Mouse (Mus musculus) midbrain, embryonic 11.5 days (tissue): ENCODE measurements at regions not wholly inside any gene's neighbourhood (a gene's known extent, or its start where the extent isn't known, plus 50 kb on each side); places are given as distances from the start of the nearest gene placed in this dataset.

Experiments used
- ATAC-seq: fragments of 200-750 bp; cut with Nextera tagmentation; 2 replicates; pipeline ENCODE4 v1.8.0; 2017; ENCODE audit warnings: moderate TSS enrichment, moderate library complexity; ENCODE audit not compliant: low FRiP score
- DNase-seq: peaks from one replicate; pipeline ENCODE4 v3.0.0; 2015; ENCODE audit warnings: low spot score; ENCODE audit errors: missing footprints
- H3K27ac ChIP-seq: fragments of 300-500 bp; sonication (generic); 2 replicates; pipeline ENCODE4 v1.5.1; 2014; ENCODE audit warnings: low read depth, low read length
- H3K27me3 ChIP-seq: fragments of 300-500 bp; sonication (generic); 2 replicates; pipeline ENCODE4 v1.6.1; 2014; ENCODE audit warnings: mild to moderate bottlenecking, low read length, moderate library complexity, mixed read lengths; ENCODE audit not compliant: control insufficient read depth, insufficient read depth
- H3K36me3 ChIP-seq: fragments of 300-500 bp; sonication (generic); 2 replicates; pipeline ENCODE4 v1.6.1; 2014; ENCODE audit warnings: mild to moderate bottlenecking, low read length, moderate library complexity, mixed read lengths; ENCODE audit not compliant: control insufficient read depth, insufficient read depth
- H3K4me1 ChIP-seq: fragments of 300-500 bp; sonication (generic); 2 replicates; pipeline ENCODE4 v1.6.1; 2014; ENCODE audit warnings: low read length; ENCODE audit not compliant: control insufficient read depth, insufficient read depth
- H3K4me2 ChIP-seq: fragments of 300-500 bp; sonication (generic); 2 replicates; pipeline ENCODE4 v1.6.1; 2014; ENCODE audit warnings: mild to moderate bottlenecking, moderate library complexity
- H3K4me3 ChIP-seq: fragments of 300-500 bp; sonication (generic); 2 replicates; pipeline ENCODE4 v1.5.1; 2014; ENCODE audit warnings: low read depth, low read length
- H3K9ac ChIP-seq: fragments of 300-500 bp; sonication (generic); 2 replicates; pipeline ENCODE4 v1.6.1; 2014; ENCODE audit warnings: low read length
- H3K9me3 ChIP-seq: fragments of 300-500 bp; sonication (generic); 2 replicates; pipeline ENCODE4 v1.6.1; 2016; ENCODE audit warnings: low read length; ENCODE audit not compliant: control insufficient read depth
- WGBS: fragments of 180-500 bp; shearing (Covaris S2); extraction: QIAGEN DNeasy Blood & Tissue Kit; methylation state at CpG from one replicate; pipeline ENCODE4 v1.1.7; 2014; 5-methylcytosine and 5-hydroxymethylcytosine counted together

DNA sequence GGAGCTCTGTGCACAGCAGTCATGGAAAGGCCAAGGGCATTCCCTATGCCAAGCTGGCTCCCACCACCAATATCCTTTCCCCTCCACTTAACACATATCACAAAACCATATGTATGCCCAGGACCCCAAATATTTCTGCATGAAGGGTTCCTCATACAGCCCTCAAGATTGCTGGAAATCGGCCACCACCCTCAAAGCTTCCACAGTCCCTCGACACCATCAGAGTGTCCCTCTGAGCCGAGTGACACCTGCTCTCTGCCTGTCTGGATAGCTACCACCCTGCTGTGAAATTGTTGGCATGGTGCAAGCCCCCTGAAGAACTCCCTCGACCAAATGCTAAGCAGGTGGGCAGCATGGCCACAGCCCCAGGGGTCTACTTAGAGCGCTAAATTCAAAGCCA is 869.2 kb downstream of the Zfp704 start:
- H3K27me3 ChIP-seq, result no peaks in the 10 kb centered on the region
- H3K27ac ChIP-seq, result no peak overlapping the region
- no peaks in the 10 kb centered on the region for H3K36me3 ChIP-seq
- no peak overlapping the region for H3K4me2 ChIP-seq
- no peak overlapping the region for H3K4me3 ChIP-seq
- WGBS, result 74% methylated on average over 5 of the region's 5 CpGs
- no peaks in the 10 kb centered on the region for H3K4me1 ChIP-seq
- no peak for ATAC-seq
- H3K9ac ChIP-seq, result no peak overlapping the region
- no peak for DNase-seq
- no peaks in the 10 kb centered on the region for H3K9me3 ChIP-seq

DNA sequence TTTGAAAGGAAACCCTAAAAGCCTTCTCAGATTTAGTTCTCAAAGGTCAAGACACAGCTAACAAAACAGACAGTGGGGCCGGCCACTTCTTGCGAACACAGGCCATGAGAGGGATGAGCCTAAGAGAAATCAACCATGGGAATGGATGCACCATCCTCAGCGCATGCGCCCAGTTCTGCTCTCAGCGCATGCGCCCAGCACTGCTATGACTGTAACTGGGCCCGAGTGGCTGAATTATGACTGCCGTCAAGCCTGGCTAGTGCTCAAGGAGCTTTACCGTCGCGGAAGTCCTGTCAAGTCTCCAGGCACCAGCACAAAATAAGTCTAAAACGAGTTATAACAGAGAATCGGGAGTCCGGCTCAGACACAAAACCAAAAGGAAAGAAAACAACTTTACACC is 870.6 kb downstream of the Zfp704 start:
- no peak for ATAC-seq
- Histone ChIP-seq H3K4me3 (no peak overlapping the region), H3K27me3 (no peaks in the 10 kb centered on the region), H3K9ac (no peak overlapping the region), H3K36me3 (no peaks in the 10 kb centered on the region), H3K4me1 (no peaks in the 10 kb centered on the region), H3K27ac (no peak overlapping the region), H3K9me3 (no peaks in the 10 kb centered on the region), H3K4me2 (no peak overlapping the region)
- WGBS, result 93% methylated on average over 14 of the region's 14 CpGs
- no peak for DNase-seq

DNA sequence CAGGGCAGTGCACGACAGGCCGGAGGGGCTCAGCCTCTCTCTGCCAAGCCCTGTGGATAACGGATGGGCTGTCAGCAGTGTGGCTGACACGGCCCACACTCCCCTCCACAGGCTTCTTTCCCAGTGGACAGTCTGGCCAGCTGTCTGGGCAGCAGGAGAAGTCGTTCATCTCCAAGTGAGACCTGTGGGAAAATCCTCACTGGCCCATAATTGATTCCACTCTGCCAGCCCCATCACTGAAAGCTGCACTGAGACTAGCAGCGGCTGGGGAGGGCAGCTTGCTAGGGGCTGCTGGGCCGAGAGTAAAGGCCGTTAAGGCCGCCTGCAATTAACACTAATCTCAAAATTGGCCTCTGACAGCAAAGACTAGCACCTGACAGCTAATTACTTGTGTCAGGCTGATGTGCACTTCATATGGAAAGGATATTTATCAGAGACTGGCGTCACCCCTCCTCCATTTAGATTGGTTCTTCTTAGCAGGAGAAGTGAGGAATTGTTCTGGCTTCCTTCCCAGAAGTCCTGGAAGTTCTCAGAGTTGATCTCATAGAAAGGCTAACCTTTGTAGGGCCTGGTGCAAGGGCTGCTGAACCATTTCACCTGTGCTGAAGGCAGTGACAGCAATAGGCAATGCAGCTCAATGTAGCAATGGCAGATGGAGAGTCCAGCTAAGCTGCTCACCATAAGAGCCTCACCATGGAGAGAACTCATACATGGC is 873.5 kb downstream of the Zfp704 start:
- ATAC-seq (peak; percentile 47; the same call in 1 of the 2 replicates), DNase-seq (no peak)
- Histone ChIP-seq H3K36me3 (no peaks in the 10 kb centered on the region), H3K4me3 (no peak overlapping the region), H3K27ac (no peak overlapping the region), H3K27me3 (no peaks in the 10 kb centered on the region), H3K4me2 (no peak overlapping the region), H3K9ac (no peak overlapping the region), H3K4me1 (no peaks in the 10 kb centered on the region), H3K9me3 (no peaks in the 10 kb centered on the region)
- WGBS, result 63% methylated on average over 10 of the region's 10 CpGs

DNA sequence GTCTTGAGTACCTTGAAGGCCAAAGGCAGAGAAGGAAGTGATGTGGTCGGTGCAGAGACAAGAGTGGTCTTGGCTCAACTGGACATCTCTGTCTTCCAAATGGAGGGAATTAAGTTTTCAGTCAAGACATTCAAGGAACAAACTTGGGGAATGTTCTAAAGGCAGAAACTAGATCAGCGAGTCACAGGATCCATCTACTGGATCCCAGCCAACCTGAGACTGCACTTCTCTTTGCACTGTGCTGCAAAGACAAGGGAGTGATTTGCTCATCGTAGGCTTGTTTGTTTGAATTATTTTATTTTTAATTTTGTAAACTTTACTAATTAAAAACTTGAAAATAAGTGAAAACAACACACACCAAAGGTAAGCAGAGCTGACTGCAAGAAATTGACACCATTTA is 875.8 kb downstream of the Zfp704 start:
- Histone ChIP-seq H3K4me2 (no peak overlapping the region), H3K4me1 (no peaks in the 10 kb centered on the region), H3K27ac (no peak overlapping the region), H3K9me3 (no peaks in the 10 kb centered on the region), H3K9ac (no peak overlapping the region), H3K27me3 (no peaks in the 10 kb centered on the region), H3K4me3 (no peak overlapping the region), H3K36me3 (no peaks in the 10 kb centered on the region)
- no peak for DNase-seq
- ATAC-seq, result no peak
- WGBS, result 96% methylated on average over 3 of the region's 3 CpGs

DNA sequence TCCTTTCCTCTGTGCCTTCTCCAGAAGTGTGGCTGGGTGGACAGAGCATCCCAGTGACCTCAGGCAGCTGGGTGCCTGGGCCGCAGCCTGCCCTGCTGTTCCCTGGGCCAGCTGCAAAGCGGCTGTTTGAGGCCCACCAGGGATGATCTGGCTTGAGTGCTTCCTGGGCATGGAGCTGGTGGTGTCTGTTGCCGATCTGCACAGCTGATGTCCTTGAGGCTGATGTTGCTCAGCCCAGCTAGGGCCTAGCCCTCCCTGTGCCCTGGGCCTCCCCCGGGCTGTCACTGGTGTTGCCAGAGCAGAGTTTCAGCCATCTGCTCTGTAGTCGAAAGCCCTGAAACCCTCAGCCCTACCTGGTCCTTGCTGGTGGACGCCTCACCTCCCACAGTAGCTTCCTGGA is 878.5 kb downstream of the Zfp704 start:
- Histone ChIP-seq H3K4me3 (no peak overlapping the region), H3K27me3 (no peaks in the 10 kb centered on the region), H3K9ac (no peak overlapping the region), H3K9me3 (no peaks in the 10 kb centered on the region), H3K36me3 (no peaks in the 10 kb centered on the region), H3K4me2 (no peak overlapping the region), H3K27ac (no peak overlapping the region), H3K4me1 (no peaks in the 10 kb centered on the region)
- DNase-seq, result no peak
- 79% methylated on average over 6 of the region's 6 CpGs for WGBS
- ATAC-seq, result no peak

DNA sequence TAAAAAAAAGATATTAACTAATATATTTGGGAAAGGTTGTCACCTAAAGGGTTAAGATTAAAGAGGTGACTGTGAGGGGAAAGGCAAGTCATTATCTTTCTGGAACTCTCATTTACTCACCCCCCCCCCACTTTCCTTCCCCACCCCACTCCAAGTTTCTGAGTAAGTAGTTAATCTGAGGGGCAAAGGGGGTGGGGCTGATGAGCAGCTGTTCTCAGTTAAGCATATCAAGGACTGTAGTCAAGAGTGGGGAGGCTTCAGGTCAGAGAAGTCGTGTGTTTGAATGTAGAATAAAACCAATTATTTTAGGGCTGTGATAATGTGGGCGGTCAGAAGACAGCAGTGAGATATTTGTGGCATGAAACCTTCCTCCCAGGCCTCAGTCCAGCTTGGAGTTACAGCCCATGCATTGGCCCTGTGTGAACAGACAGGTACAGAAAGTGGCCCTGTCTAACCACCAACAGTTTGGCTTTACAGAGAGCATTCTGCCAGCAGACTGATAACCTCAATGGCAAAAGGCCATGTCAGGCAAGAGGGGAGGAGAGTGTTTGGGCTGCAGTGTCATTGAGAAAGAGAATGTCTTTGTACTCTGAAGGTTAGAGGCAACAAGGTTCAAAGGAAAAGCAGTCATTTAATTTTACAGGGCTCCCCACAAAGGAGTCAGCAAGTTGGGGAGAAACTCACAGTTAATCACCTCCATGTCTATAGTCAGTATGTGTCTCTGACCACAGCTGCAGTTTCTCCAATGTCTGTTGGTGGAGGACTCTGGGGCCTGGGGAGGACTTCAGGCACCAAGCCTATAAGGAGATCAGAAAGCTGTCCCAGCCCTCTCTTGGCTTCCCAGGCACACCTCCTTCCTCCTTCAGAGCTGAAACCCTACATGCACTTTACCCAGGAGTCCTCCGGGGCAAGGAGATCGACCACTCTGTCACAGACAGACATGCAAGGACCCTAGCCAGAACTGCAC is 888.0 kb downstream of the Zfp704 start:
- H3K4me1 ChIP-seq, result peaks cover 16% of the 10 kb centered on the region
- DNase-seq, result no peak
- ATAC-seq, result no peak
- no peaks in the 10 kb centered on the region for H3K36me3 ChIP-seq
- no peak overlapping the region for H3K27ac ChIP-seq
- H3K4me3 ChIP-seq, result no peak overlapping the region
- H3K9ac ChIP-seq, result no peak overlapping the region
- 69% methylated on average over 4 of the region's 4 CpGs for WGBS
- H3K9me3 ChIP-seq, result no peaks in the 10 kb centered on the region
- H3K4me2 ChIP-seq, result no peak overlapping the region
- no peaks in the 10 kb centered on the region for H3K27me3 ChIP-seq

DNA sequence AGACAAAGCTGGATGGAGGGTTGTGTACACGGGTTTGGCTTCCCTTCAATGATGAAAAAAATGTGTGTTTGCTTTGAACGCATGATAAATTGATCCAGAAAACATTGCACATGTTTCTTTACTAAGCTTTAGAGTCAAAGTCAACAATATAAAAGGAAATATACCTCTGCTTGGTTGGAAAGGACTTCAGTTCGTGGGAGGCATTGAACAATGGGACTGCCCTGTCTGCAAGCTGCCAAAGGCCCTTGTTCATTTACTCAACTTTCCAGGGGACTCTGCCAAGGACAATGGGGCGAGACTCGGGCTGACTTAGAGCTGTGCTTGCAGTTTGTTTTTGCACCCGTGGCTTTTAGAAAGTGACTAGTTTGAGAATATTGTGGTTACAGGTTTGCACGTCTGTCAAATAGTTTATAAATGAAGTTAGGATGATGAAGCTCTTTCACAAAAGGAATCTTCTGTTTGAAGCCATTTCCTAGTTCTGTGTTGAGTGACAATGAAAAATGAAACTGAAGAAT is 889.2 kb downstream of the Zfp704 start:
- WGBS, result 63% methylated on average over 7 of the region's 7 CpGs
- Histone ChIP-seq H3K9me3 (no peaks in the 10 kb centered on the region), H3K9ac (no peak overlapping the region), H3K4me3 (no peak overlapping the region), H3K27me3 (no peaks in the 10 kb centered on the region), H3K4me2 (no peak overlapping the region), H3K27ac (no peak overlapping the region), H3K36me3 (no peaks in the 10 kb centered on the region), H3K4me1 (peaks cover 24% of the 10 kb centered on the region)
- DNase-seq, result no peak
- no peak for ATAC-seq

DNA sequence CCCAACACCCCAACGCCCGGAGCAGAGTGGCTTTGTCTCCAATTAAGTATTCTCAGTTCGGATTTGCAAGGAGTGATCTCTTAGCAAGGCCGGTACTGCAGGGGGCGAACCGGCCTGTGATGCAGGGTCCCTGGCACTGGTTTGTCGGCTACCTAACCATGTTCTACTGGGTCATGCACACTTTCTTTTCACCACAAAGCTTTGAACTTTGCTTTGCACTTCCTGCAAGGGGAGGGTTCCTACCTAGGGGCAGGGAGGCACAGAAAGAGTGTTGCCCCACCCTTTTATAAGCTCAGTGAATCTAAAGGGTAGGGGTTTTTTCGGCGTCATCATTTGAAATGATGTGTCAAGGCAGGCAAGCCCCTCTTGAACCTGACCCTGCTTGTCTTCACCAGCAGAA is 891.7 kb downstream of the Zfp704 start:
- H3K4me1 ChIP-seq, result peaks cover 21% of the 10 kb centered on the region

DNA sequence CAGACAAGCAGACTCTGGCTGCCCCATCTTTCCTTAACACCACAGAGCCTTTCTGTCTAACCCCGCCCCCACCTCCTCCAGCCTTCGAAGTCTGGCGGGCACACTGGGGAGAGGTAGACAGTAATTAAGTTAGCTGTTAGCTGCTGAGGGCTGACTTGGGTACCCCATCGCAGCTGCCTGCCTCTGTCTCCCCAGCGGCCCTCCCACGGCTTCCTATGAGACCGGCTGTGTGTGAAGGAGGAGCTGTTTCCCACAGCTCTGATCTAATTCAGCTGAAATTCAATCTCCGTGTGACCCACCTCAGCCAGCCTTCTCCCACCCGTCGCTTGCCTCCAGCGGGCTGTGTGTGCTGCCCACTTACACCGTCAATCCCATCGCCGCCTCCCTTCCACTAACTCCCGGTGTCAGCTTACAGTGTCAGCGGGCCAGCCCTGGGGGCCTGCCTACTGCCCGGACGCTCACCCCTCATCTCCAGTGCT is 892.5 kb downstream of the Zfp704 start:
- peak; percentile 95 for DNase-seq
- no peaks in the 10 kb centered on the region for H3K27me3 ChIP-seq
- no peaks in the 10 kb centered on the region for H3K9me3 ChIP-seq
- H3K4me1 ChIP-seq, result peaks cover 21% of the 10 kb centered on the region
- peak; percentile 91 for ATAC-seq
- peak overlapping the region; percentile 63 for H3K27ac ChIP-seq
- no peaks in the 10 kb centered on the region for H3K36me3 ChIP-seq
- under 1% methylated on average over 18 of the region's 18 CpGs for WGBS
- peak overlapping the region; percentile 50 for H3K4me2 ChIP-seq
- peak overlapping the region; percentile 55 for H3K9ac ChIP-seq
- peak overlapping the region; percentile 14; the same call in 1 of the 2 replicates for H3K4me3 ChIP-seq

More for the DNA sequence above, 891.7 kb downstream of the Zfp704 start:
- Histone ChIP-seq H3K27me3 (no peaks in the 10 kb centered on the region), H3K9ac (peak overlapping the region; percentile 9; the same call in 1 of the 2 replicates), H3K27ac (peak overlapping the region; percentile 63; the same call in 1 of the 2 replicates), H3K4me2 (peak overlapping the region; percentile 50), H3K9me3 (no peaks in the 10 kb centered on the region), H3K4me3 (no peak overlapping the region), H3K36me3 (no peaks in the 10 kb centered on the region)
- 9% methylated on average over 9 of the region's 9 CpGs for WGBS
- DNase-seq (no peak), ATAC-seq (peak; percentile 33; the same call in 1 of the 2 replicates)
